Mouse (Mus musculus): ENCODE data around the gene Slc44a5. TPM values are rescaled to one million over a fixed set of nuclear protein-coding genes. Genes with fewer than 3 reads are reported as not detected.

The Slc44a5 gene
- total RNA-seq (2021) (under 1 TPM in 1 of 2 experiments, not detected in 1; 0.14 TPM), polyA plus RNA-seq (2012; rRNA removed) (0.25 and 0.76 TPM in 2 replicates)
- long read RNA-seq, partial matches to known transcripts = 0 of 1 reads
- long read RNA-seq, other reads (novel, unspliced or antisense) = 1 of 1 reads

DNA sequence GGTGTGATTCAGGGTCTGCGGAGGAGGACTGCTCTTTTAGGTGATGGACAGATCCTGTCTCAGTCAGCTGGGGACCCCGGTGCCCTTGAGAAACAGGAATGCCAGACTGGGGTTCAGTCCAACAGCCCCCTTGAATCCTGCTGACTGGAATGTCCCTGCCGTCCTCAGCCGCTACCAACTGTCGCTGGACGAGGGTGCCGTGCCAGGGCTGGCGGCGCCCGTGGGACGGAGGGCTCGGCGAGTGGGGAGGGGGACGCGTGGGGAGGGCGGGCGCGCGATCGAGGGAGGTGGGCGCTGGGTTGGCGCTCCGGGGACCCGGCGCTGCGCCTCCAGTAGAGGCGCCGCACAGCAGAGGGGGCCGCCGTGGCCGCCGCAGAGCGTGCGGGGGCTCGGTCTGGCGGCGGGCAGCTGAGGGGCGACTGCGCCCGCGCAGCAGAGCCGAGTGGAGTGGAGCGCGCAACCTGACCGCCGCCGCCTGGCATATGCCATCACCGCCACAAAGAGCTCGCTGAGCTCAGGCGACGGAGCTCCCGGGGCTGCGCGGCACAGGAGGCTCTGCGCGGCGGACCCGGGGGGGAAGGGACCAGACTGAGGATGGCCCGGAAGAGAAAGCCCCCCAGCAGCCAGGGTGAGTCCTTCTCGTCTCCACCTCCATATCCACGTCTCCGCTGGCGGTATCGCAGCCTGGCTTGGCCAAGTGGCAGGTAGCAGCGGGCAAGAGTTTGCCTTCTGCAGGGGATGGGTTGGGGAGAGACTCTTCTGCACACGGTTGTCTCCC is at the start of gene Slc44a5:
Gene Slc44a5 (plus strand): TSS at position 266 of the 778 bp plus-strand sequence.
- TF ChIP-seq POLR2A (IDR thresholded peaks at IDR 0.05; ENCODE audit: insufficient read depth, low read depth, low read length) (no peak), EP300 (IDR thresholded peaks at IDR 0.05; ENCODE audit: insufficient read depth, low read depth, low read length) (no peak), CTCF (IDR thresholded peaks at IDR 0.05) (no peak)
- under 1% methylated on average over 62 of the region's 66 CpGs for WGBS
- peak within 1 kb of the TSS; percentile 18; the same call in 1 of the 2 replicates for H3K4me3 ChIP-seq

DNA sequence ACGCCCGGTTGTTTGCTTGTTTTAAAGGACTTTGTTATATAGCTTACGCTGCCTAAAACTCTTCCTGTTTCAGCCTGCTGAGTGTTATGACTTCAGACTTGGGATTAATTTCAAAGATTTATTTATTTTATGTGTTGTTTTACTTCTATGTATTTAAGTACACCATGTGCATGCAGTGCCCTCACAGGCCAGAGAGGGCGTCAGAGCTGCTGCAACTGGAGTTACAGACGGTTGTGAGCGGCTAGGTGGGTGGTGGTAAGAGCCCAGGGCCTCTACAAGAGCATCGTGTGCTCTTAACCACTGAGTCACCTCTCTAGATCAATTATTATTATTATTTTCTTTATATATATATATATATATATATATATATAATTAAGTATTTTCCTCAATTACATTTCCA is 46.9 kb upstream of the Slc44a5 start:
- intact Hi-C loops (cut with DNase I) = no loop called here

More for the DNA sequence above, at the start of gene Slc44a5:
- Histone ChIP-seq H3K79me2 (replicated peaks; ENCODE audit: control insufficient read depth, insufficient read depth, low read length) (no peaks in the 10 kb centered on the region), H3K9ac (ENCODE audit: low read depth, low read length) (no peak within 1 kb of the TSS), H3K27me3 (ENCODE audit: control insufficient read depth, insufficient read depth, low read length) (peaks cover 8% of the 10 kb centered on the region), H3K36me3 (ENCODE audit: control insufficient read depth, insufficient read depth, low read length) (no peaks in the 10 kb centered on the region), H3K27ac (no peak within 1 kb of the TSS), H3K4me1 (ENCODE audit: control insufficient read depth, insufficient read depth, low read length) (peaks cover 2% of the 10 kb centered on the region)
- DNase-seq = no peak
- intact Hi-C loops (cut with DNase I) = no loop called here

DNA sequence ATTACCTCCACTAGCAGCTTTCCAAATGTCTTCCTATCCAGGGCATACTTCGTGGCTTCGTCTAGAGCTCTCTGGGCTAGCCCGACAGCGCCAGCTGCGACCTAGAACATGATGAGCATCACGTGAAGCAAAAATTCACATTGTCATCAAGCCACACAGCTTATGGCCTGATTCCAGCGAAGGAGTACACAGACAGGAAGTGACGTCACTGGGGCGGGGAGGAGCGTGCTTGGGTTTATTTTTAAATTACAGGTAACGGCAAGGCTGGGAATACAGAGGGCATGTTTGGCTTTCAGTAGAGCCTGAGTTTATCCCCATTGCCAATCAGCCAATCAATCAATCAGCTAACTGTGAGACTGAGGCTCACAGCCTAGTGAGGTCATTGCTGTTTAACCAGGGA is 43.7 kb upstream of the Slc44a5 start:
- peaks cover 5% of the 10 kb centered on the region for H3K36me3 ChIP-seq (ENCODE audit: control insufficient read depth, insufficient read depth, low read length)

More for the DNA sequence above, 46.9 kb upstream of the Slc44a5 start:
- H3K4me3 ChIP-seq = no peak overlapping the region
- no peaks in the 10 kb centered on the region for H3K79me2 ChIP-seq (replicated peaks; ENCODE audit: control insufficient read depth, insufficient read depth, low read length)
- no peaks in the 10 kb centered on the region for H3K27me3 ChIP-seq (ENCODE audit: control insufficient read depth, insufficient read depth, low read length)
- no peaks in the 10 kb centered on the region for H3K4me1 ChIP-seq (ENCODE audit: control insufficient read depth, insufficient read depth, low read length)
- H3K27ac ChIP-seq = no peak overlapping the region
- no peak overlapping the region for H3K9ac ChIP-seq (ENCODE audit: low read depth, low read length)
- peaks cover 10% of the 10 kb centered on the region for H3K36me3 ChIP-seq (ENCODE audit: control insufficient read depth, insufficient read depth, low read length)
- TF ChIP-seq CTCF (IDR thresholded peaks at IDR 0.05) = 0 out of 2 replicates have a peak, but pooled peaks have one; percentile 8
- no peak for TF ChIP-seq EP300 (IDR thresholded peaks at IDR 0.05; ENCODE audit: insufficient read depth, low read depth, low read length)
- 91% methylated on average over 7 of the region's 7 CpGs for WGBS
- DNase-seq = no peak

DNA sequence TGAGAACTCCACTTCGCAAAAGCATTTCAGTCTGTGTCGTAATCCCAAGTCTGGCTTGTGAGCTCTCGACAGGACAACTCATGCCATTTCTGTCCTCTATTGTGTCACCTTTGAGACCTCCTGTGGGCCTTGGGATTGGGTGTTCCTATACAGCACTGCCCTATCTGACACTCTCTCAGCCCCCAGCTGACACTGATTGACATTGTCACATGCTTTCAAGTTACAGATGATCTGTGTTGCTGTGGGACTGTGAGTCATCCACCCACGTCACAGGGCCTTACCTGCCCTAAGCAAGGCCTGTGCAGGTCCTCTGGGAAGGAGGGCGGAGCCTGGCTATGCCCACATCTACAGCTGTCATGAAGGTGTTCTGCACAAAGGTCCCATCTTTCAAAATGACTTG is 40.8 kb upstream of the Slc44a5 start:
- 80% methylated on average over 5 of the region's 5 CpGs for WGBS

More for the DNA sequence above, 43.7 kb upstream of the Slc44a5 start:
- H3K4me3 ChIP-seq = no peak overlapping the region
- H3K9ac ChIP-seq (ENCODE audit: low read depth, low read length) = no peak overlapping the region
- TF ChIP-seq CTCF (IDR thresholded peaks at IDR 0.05) (no peak), EP300 (IDR thresholded peaks at IDR 0.05; ENCODE audit: insufficient read depth, low read depth, low read length) (no peak), POLR2A (IDR thresholded peaks at IDR 0.05; ENCODE audit: insufficient read depth, low read depth, low read length) (no peak)
- intact Hi-C loops (cut with DNase I) = no loop called here
- DNase-seq = no peak
- WGBS = 62% methylated on average over 11 of the region's 11 CpGs
- H3K79me2 ChIP-seq (replicated peaks; ENCODE audit: control insufficient read depth, insufficient read depth, low read length) = no peaks in the 10 kb centered on the region
- no peaks in the 10 kb centered on the region for H3K27me3 ChIP-seq (ENCODE audit: control insufficient read depth, insufficient read depth, low read length)
- no peaks in the 10 kb centered on the region for H3K4me1 ChIP-seq (ENCODE audit: control insufficient read depth, insufficient read depth, low read length)
- no peak overlapping the region for H3K27ac ChIP-seq

DNA sequence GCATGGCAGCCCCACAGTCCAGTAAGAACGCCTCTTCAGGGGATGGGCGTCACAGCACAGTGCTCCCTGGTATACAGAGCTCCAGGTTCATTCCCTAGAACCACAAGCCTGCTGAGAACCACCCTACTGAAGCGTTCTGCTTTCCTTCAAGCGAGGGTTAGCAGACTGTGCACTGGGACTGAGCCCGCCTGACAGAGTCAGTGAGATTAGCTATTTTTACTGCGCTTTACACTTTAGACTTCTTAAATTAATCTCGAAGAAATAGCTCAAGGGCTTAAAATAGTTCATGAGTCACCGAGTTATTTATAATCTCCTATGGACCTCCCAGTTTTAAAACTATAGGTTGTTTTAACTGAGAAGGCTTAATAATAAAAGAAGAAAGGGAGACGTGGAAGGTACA is 37.4 kb upstream of the Slc44a5 start:
- Histone ChIP-seq H3K27ac (peak overlapping the region; percentile 76), H3K27me3 (ENCODE audit: control insufficient read depth, insufficient read depth, low read length) (no peaks in the 10 kb centered on the region), H3K4me3 (no peak overlapping the region), H3K4me1 (ENCODE audit: control insufficient read depth, insufficient read depth, low read length) (peaks cover 1% of the 10 kb centered on the region; the same call in 1 of the 2 replicates), H3K9ac (ENCODE audit: low read depth, low read length) (peak overlapping the region; percentile 54), H3K36me3 (ENCODE audit: control insufficient read depth, insufficient read depth, low read length) (peaks cover 16% of the 10 kb centered on the region), H3K79me2 (replicated peaks; ENCODE audit: control insufficient read depth, insufficient read depth, low read length) (no peaks in the 10 kb centered on the region)
- TF ChIP-seq POLR2A (IDR thresholded peaks at IDR 0.05; ENCODE audit: insufficient read depth, low read depth, low read length) (peak; percentile 74), EP300 (IDR thresholded peaks at IDR 0.05; ENCODE audit: insufficient read depth, low read depth, low read length) (no peak)
- peak in 1 of 2 experiments; percentile 50 for DNase-seq
- WGBS = 38% methylated on average over 9 of the region's 9 CpGs
- intact Hi-C loops (cut with DNase I) = no loop called here

More for the DNA sequence above, 40.8 kb upstream of the Slc44a5 start:
- TF ChIP-seq CTCF (IDR thresholded peaks at IDR 0.05) (no peak), EP300 (IDR thresholded peaks at IDR 0.05; ENCODE audit: insufficient read depth, low read depth, low read length) (no peak), POLR2A (IDR thresholded peaks at IDR 0.05; ENCODE audit: insufficient read depth, low read depth, low read length) (no peak)
- Histone ChIP-seq H3K79me2 (replicated peaks; ENCODE audit: control insufficient read depth, insufficient read depth, low read length) (no peaks in the 10 kb centered on the region), H3K27me3 (ENCODE audit: control insufficient read depth, insufficient read depth, low read length) (no peaks in the 10 kb centered on the region), H3K4me1 (ENCODE audit: control insufficient read depth, insufficient read depth, low read length) (peaks cover 1% of the 10 kb centered on the region; the same call in 1 of the 2 replicates), H3K4me3 (no peak overlapping the region), H3K27ac (no peak overlapping the region), H3K9ac (ENCODE audit: low read depth, low read length) (no peak overlapping the region), H3K36me3 (ENCODE audit: control insufficient read depth, insufficient read depth, low read length) (peaks cover 18% of the 10 kb centered on the region)
- intact Hi-C loops (cut with DNase I) = no loop called here
- DNase-seq = no peak
